Mouse (Mus musculus): Measurements from ENCODE around the gene Btg2.

DNA sequence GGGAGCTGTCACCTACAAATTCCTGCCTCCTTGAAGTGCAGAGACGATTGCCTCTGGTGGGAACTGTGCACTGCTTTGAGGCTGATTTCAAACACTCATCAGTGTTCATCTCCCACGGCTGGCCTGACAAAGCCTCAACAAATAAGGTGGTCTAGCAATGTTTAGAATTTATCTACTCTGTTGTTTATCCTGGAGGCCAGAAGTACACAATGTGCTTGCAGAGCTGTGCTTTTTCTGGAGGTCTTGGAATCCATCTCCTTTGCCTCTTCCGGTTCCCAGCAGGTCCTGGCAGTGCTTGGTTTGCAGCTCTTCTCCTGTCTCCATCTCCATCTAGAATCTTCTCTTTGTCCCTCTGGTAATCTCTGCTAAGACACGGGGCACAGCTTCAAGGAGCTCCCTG, 22.6 kb downstream of the Btg2 start:
- no peak for TF ChIP-seq CTCF (IDR thresholded peaks at IDR 0.05; ENCODE audit: control insufficient read depth, insufficient read depth, low read length)
- no peak for TF ChIP-seq POLR2A (IDR thresholded peaks at IDR 0.05; ENCODE audit: borderline replicate concordance, control insufficient read depth, low read depth, low read length)
